Comparison of ENCODE assay signal across 21 mouse cellular contexts in genomic region chrX:136365809-136366208, GRCm38 (mm10).
DNase-seq lines count a peak whose midpoint lies in the region; ATAC-seq and TF ChIP-seq lines count a peak whose summit lies in the region.
"Had no signal": no experiment of that assay in that cellular context is flagged by ENCODE, and none has a peak within 500 bp of the region (broad histone marks: within the 10 kb centered on the region; RNA-seq: fewer than 3 reads in every experiment).

No protein-coding gene starts in this region.

- WGBS in forebrain, postnatal 0 days = 39% methylated on average over 2 of the region's 2 CpGs
- WGBS in forebrain, embryonic 11.5 days = 62% methylated on average over 2 of the region's 2 CpGs
- WGBS in midbrain, embryonic 15.5 days = 52% methylated on average over 2 of the region's 2 CpGs
- WGBS in midbrain, embryonic 13.5 days = 51% methylated on average over 2 of the region's 2 CpGs
- 27% methylated on average over 2 of the region's 2 CpGs for WGBS in midbrain, postnatal 0 days

- H3K4me2 ChIP-seq in forebrain, postnatal 0 days (ENCODE audit: low read depth) = no peak overlapping the region
- no peak overlapping the region for H3K4me2 ChIP-seq in forebrain, embryonic 11.5 days (ENCODE audit: low read depth, low read length, severe bottlenecking)
- no peak overlapping the region for H3K4me2 ChIP-seq in midbrain, embryonic 15.5 days
- H3K4me2 ChIP-seq in midbrain, embryonic 13.5 days (replicated peaks) = no peak overlapping the region
- H3K4me2 ChIP-seq in midbrain, postnatal 0 days (ENCODE audit: low read depth, low read length, poor library complexity, severe bottlenecking) = no peak overlapping the region
- H3K4me2 ChIP-seq: embryonic facial prominence, embryonic 12.5 days; forebrain, embryonic 13.5 days; hindbrain, embryonic 14.5 days had no signal

- no peak for TF ChIP-seq CTCF in forebrain, postnatal 0 days (IDR thresholded peaks at IDR 0.05; ENCODE audit: low read depth)
- no peak for TF ChIP-seq CTCF in midbrain, postnatal 0 days (IDR thresholded peaks at IDR 0.05)

- DNase-seq in forebrain, postnatal 0 days = peak; percentile 6
- no peak for DNase-seq in forebrain, embryonic 11.5 days (ENCODE audit: low spot score)
- peak; percentile 5 for DNase-seq in R1 (ENCODE audit: low read depth, low spot score)
- DNase-seq in midbrain, postnatal 0 days (ENCODE audit: low spot score) = peak; percentile 8
- DNase-seq in kidney, adult 8-10 months = no peak
- DNase-seq: adrenal gland, adult 2 months; adrenal gland, postnatal 25 days; cerebellum, adult 11-12 months; cerebellum, adult 9-10 months; cerebellum, postnatal 25 days; gastrocnemius, postnatal 36 days; heart, adult 18-20 months; heart, postnatal 10 days had no signal

- H3K27ac ChIP-seq in forebrain, postnatal 0 days (ENCODE audit: low read depth, low read length) = no peak overlapping the region
- no peak overlapping the region for H3K27ac ChIP-seq in forebrain, embryonic 11.5 days (ENCODE audit: low read depth, low read length)
- no peak overlapping the region for H3K27ac ChIP-seq in midbrain, embryonic 15.5 days
- no peak overlapping the region for H3K27ac ChIP-seq in midbrain, embryonic 13.5 days
- H3K27ac ChIP-seq in midbrain, postnatal 0 days (ENCODE audit: low read depth, low read length) = no peak overlapping the region
- H3K27ac ChIP-seq: embryonic facial prominence, embryonic 12.5 days; forebrain, embryonic 13.5 days; heart, embryonic 10.5 days; hindbrain, embryonic 14.5 days had no signal

- H3K9ac ChIP-seq in forebrain, postnatal 0 days = no peak overlapping the region
- no peak overlapping the region for H3K9ac ChIP-seq in forebrain, embryonic 11.5 days (ENCODE audit: low read length)
- H3K9ac ChIP-seq in midbrain, embryonic 15.5 days = no peak overlapping the region
- H3K9ac ChIP-seq in midbrain, embryonic 13.5 days (replicated peaks) = no peak overlapping the region
- no peak overlapping the region for H3K9ac ChIP-seq in midbrain, postnatal 0 days (replicated peaks; ENCODE audit: low read length, poor library complexity, severe bottlenecking)
- H3K9ac ChIP-seq: embryonic facial prominence, embryonic 12.5 days; forebrain, embryonic 13.5 days; hindbrain, embryonic 14.5 days had no signal

- H3K9me3 ChIP-seq in forebrain, postnatal 0 days (ENCODE audit: low read length) = no peaks in the 10 kb centered on the region
- no peaks in the 10 kb centered on the region for H3K9me3 ChIP-seq in forebrain, embryonic 11.5 days (ENCODE audit: control insufficient read depth, low read length)
- no peaks in the 10 kb centered on the region for H3K9me3 ChIP-seq in midbrain, embryonic 15.5 days
- no peaks in the 10 kb centered on the region for H3K9me3 ChIP-seq in midbrain, embryonic 13.5 days
- H3K9me3 ChIP-seq in midbrain, postnatal 0 days (ENCODE audit: low read length) = no peaks in the 10 kb centered on the region
- H3K9me3 ChIP-seq: embryonic facial prominence, embryonic 12.5 days; forebrain, embryonic 13.5 days; heart, embryonic 10.5 days had no signal

- H3K27me3 ChIP-seq in forebrain, postnatal 0 days (ENCODE audit: insufficient read depth, low read length) = no peaks in the 10 kb centered on the region
- H3K27me3 ChIP-seq in forebrain, embryonic 11.5 days (ENCODE audit: control insufficient read depth, insufficient read depth, low read length) = no peaks in the 10 kb centered on the region
- H3K27me3 ChIP-seq in midbrain, embryonic 15.5 days (replicated peaks) = no peaks in the 10 kb centered on the region
- no peaks in the 10 kb centered on the region for H3K27me3 ChIP-seq in midbrain, embryonic 13.5 days
- H3K27me3 ChIP-seq in midbrain, postnatal 0 days (ENCODE audit: insufficient read depth, low read length) = no peaks in the 10 kb centered on the region
- H3K27me3 ChIP-seq: CH12.LX; embryonic facial prominence, embryonic 12.5 days; forebrain, embryonic 13.5 days; Patski had no signal

- ATAC-seq in forebrain, postnatal 0 days = peak; percentile 58; the same call in 1 of the 2 replicates
- ATAC-seq in forebrain, embryonic 11.5 days (replicated peaks; ENCODE audit: low FRiP score) = no peak
- peak; percentile 62 for ATAC-seq in midbrain, embryonic 15.5 days (replicated peaks)
- ATAC-seq in midbrain, embryonic 13.5 days = no peak
- no peak for ATAC-seq in midbrain, postnatal 0 days (ENCODE audit: low FRiP score)
- ATAC-seq: forebrain, embryonic 13.5 days; Patski had no signal

- H3K4me1 ChIP-seq in forebrain, postnatal 0 days (ENCODE audit: insufficient read depth) = no peaks in the 10 kb centered on the region
- H3K4me1 ChIP-seq in forebrain, embryonic 11.5 days (replicated peaks; ENCODE audit: control insufficient read depth, insufficient read depth, low read length) = no peaks in the 10 kb centered on the region
- no peaks in the 10 kb centered on the region for H3K4me1 ChIP-seq in midbrain, embryonic 15.5 days
- no peaks in the 10 kb centered on the region for H3K4me1 ChIP-seq in midbrain, embryonic 13.5 days (replicated peaks)
- H3K4me1 ChIP-seq in midbrain, postnatal 0 days (ENCODE audit: insufficient read depth, low read length) = no peaks in the 10 kb centered on the region
- H3K4me1 ChIP-seq: embryonic facial prominence, embryonic 12.5 days; forebrain, embryonic 13.5 days; heart, embryonic 10.5 days had no signal

- no peaks in the 10 kb centered on the region for H3K36me3 ChIP-seq in forebrain, postnatal 0 days (ENCODE audit: insufficient read depth)
- H3K36me3 ChIP-seq in forebrain, embryonic 11.5 days (ENCODE audit: control insufficient read depth, insufficient read depth, low read length) = no peaks in the 10 kb centered on the region
- no peaks in the 10 kb centered on the region for H3K36me3 ChIP-seq in midbrain, embryonic 15.5 days (replicated peaks)
- no peaks in the 10 kb centered on the region for H3K36me3 ChIP-seq in midbrain, embryonic 13.5 days
- H3K36me3 ChIP-seq in midbrain, postnatal 0 days (ENCODE audit: insufficient read depth, low read length) = no peaks in the 10 kb centered on the region
- H3K36me3 ChIP-seq: embryonic facial prominence, embryonic 12.5 days; heart, embryonic 10.5 days had no signal

- H3K4me3 ChIP-seq in forebrain, postnatal 0 days (ENCODE audit: low read depth, low read length) = no peak overlapping the region
- H3K4me3 ChIP-seq in forebrain, embryonic 11.5 days (ENCODE audit: low read depth, low read length) = no peak overlapping the region
- no peak overlapping the region for H3K4me3 ChIP-seq in midbrain, embryonic 15.5 days
- no peak overlapping the region for H3K4me3 ChIP-seq in midbrain, embryonic 13.5 days (replicated peaks)
- H3K4me3 ChIP-seq in midbrain, postnatal 0 days (ENCODE audit: low read depth, low read length) = no peak overlapping the region
- H3K4me3 ChIP-seq: embryonic facial prominence, embryonic 12.5 days; forebrain, embryonic 13.5 days; heart, embryonic 10.5 days had no signal

Comparison
In these comparisons a context has a peak if more than half of its experiments do, and no peak if none do; other contexts are left out.
1. ATAC-seq: peak in forebrain, postnatal 0 days (single experiment) and midbrain, embryonic 15.5 days (single experiment); none in forebrain, embryonic 11.5 days (single experiment), midbrain, embryonic 13.5 days (single experiment) and midbrain, postnatal 0 days (single experiment).
2. DNase-seq: peak in forebrain, postnatal 0 days (single experiment), R1 (single experiment) and midbrain, postnatal 0 days (single experiment); none in forebrain, embryonic 11.5 days (single experiment) and kidney, adult 8-10 months (0 of 2).